Mouse (Mus musculus): ENCODE measurements around the gene D330020A13Rik.
"Not testable (repeated sequence)": the region's sequence is repeated elsewhere in the genome, so short reads cannot be mapped to it uniquely, and the experiment has no call there.

D330020A13Rik gene

DNA sequence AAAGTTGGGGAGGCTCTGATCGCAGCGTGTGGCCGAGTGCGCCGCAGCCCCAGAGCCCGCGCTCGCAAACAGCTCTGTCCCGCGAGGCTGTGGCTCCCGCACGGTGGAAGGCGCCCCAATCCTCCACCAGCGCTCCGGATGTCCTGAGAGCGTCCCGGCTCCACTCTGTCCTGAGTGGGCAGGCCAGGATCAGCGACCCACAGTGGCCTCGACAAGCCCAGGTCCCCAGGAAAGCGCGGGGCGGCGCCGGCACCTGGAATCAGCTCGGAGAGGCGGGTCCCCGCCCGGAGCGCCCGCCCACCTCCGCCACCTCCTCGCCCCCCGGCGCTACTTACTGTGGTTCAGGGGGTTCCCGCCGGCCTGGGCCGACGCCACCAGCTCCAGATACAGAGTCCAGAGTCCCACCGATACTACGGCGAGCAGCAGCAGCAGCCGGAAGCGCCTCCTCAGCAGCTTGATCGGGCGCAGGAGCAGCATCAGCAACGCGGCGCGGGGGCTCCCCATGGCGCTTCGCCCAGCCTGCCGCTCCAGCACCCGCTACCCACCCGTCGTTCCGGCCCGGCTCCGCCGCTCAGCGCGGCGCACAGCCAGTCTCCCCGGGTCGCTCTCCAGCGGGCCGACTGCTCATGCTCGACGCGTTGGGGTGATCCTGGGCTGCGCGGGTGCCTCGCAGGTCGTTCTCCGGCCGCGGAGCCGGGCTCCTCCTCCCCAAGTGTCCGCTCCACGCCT lies at the start of gene D330020A13Rik, which contains the start of gene B4galnt3:
Gene D330020A13Rik, plus strand, starts transcription at position 309 of the 729 bp plus-strand sequence.
Gene B4galnt3, minus strand, starts transcription at position 504 of the 729 bp plus-strand sequence.
- peak; percentile 52 for DNase-seq (ENCODE audit: low spot score)

DNA sequence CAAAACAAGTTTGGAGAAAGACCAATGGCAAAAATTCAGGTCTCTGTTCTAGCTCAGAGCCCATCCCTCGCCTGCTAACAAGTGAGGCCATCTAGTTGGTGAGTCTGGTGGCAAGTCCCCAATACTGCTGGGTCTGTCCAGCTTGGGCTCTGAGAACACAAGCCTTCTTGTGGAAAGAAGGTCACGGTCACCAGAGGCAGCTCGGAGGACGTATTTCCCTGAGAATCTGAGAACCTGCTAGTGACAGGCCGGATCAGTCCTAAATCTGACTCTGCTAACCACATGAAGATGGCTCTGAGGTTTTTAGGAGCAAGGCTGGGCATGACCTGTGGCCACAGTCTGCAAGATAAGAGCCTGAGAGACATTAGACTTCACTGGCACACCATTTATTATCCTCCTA lies 47.5 kb upstream of the D330020A13Rik start:
- no peak for DNase-seq (ENCODE audit: low spot score)

DNA sequence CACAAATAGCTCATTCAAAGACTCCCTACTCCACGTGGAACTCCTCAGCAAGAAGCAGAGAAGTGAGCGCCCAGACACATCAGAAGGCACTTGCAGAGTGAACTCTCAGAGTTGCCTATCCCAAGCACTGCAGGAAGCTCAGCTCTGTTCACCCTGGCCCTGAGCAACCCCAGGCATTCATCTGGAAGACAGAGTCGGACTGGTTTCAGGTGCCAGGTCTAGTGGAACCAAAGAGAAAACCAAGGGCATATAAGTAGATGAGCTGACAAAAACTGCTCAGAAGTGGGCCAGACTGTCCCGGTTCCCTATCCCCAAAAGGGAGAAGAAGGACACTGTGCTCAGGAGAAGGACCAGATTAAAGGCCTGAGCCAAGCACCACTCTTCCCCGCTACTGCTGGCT lies 44.3 kb upstream of the D330020A13Rik start:
- DNase-seq (ENCODE audit: low spot score), result no peak

DNA sequence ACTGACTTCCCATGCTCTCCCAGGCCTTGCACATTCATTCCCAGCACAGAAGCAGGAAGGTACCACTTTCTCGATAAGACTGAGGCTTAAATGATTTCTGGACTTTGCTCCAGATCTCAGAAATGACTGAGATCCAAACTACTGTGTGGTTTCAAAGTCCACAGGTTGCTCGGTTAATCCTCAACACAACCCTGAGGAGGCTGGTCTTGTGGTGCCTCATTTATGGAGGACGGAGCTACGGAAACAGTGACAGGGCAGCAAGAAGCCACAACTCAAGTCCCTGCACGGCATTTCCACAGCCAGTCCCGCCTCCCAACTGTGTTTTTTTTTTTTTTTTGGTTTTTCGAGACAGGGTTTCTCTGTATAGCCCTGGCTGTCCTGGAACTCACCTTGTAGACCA lies 43.2 kb upstream of the D330020A13Rik start:
- DNase-seq (ENCODE audit: low spot score), result no peak

DNA sequence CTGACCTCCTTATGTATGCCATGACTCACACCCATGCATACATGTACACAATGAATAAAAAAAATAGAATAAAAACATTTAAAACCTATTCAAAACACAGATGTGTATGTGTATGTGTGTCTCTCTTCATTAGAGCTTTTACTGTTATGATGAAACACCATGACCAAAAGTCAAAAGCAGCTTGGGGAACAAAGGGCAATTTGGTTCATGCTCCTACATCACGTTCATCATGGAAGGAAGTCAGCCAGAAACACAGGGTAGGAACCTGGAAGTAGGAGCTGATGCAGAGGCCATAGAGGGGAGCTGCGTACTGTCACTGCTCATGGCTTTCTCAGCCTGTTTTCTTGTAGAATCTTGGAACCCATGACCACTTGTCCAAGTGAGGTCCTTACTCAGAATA lies 41.4 kb upstream of the D330020A13Rik start:
- no peak for DNase-seq (ENCODE audit: low spot score)

DNA sequence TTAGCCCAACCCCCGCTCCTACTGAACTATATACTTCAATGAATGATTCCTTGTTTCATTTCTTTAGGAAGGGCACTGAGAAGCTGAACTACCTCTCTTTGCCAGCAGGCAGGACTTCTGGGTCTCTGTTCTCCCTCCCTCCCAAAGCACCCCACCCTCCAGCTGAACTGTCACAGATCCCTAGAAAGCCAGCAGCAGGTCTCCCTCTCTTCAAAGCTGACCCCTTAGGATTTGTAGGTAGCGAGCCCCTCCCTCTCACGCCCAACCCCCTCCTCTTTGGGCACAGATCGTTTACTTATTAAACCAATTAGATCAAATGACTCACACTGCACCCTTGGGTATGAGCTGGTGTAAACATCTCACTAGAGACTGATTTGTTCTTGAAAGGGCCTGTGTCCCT lies 39.5 kb upstream of the D330020A13Rik start:
- no peak for DNase-seq (ENCODE audit: low spot score)

DNA sequence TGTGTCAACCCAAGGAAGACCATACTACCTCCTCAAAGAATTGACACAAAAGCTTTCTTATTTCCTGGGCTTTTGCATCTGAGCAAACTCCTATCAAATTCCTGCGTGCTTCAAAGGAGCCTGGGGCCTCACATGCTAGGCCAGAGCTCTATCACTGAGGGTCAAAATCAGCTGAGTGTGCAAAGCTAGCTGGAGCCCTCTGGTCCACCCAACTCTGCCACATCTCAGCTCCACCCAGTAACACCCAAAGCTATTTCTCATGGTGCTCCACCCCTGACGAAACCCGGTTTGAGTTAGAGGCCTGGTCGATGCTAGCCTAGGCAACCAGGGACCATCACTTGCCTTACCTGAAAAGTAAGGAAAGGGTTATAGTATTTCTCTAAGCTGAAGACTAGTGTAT lies 39.0 kb upstream of the D330020A13Rik start:
- DNase-seq (ENCODE audit: low spot score), result no peak

DNA sequence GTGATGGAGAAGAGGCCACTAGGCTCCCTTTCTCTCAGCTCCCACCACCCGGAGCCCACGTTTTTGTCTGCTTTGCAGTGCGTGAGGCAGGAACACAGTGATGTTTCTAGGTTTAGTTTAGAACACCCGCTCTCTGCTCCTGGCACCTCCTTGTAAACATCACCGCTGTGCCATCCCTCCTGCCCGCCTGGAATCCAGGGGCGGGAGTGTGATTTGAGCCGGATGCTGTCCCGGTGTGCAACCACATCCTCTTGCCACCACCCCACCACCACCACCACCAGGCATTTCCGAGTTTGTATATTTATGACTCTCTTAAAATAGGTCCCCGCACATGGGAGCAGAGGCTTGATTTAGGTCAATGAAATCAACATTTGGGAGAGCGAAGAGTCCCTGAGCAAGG lies 38.5 kb upstream of the D330020A13Rik start:
- no peak for DNase-seq (ENCODE audit: low spot score)

DNA sequence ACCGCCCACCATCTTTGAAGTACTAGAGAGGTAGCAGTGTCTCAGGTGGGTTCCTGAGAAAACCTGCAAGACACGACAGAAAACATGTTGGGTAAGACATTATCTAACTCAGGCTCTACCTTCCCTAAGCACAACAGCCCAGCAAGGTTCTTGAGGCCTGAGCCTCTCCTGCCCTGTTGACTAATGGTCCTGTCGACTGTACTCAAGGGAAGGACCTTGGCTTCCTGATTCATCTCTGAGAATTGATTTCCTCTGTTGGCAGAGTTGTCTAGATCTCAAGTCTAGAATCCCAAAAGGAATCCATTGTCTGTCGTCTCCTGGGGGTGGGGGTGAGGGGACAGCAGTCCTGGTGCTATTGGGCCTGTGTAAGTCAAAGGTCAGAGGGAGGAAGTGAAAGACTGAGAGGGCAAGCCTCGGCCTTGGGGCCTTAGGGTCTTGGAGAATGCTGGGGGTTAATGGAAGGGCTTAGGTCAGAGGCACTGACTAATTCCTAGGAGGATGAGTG lies 37.7 kb upstream of the D330020A13Rik start:
- DNase-seq (ENCODE audit: low spot score), result no peak

DNA sequence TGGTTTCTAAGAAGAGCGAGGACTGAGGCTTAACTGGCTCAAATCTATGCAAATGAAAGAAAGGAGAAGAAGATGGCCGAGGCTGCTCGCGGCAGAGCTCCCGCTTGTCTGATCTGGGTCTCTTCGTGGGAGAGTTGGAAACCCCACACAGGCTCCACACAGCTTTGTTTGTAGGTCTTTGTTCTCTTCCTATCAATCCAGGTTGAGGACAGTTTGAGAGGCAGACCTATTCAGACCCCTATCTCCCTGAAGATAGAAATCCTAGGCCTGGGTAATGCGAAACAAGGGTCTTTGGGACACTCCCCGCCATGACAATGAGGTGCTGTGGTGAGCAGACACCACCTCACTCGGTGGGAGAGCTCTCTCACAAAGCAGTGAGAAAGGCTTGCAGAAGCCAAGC lies 34.7 kb upstream of the D330020A13Rik start:
- DNase-seq (ENCODE audit: low spot score), result no peak

DNA sequence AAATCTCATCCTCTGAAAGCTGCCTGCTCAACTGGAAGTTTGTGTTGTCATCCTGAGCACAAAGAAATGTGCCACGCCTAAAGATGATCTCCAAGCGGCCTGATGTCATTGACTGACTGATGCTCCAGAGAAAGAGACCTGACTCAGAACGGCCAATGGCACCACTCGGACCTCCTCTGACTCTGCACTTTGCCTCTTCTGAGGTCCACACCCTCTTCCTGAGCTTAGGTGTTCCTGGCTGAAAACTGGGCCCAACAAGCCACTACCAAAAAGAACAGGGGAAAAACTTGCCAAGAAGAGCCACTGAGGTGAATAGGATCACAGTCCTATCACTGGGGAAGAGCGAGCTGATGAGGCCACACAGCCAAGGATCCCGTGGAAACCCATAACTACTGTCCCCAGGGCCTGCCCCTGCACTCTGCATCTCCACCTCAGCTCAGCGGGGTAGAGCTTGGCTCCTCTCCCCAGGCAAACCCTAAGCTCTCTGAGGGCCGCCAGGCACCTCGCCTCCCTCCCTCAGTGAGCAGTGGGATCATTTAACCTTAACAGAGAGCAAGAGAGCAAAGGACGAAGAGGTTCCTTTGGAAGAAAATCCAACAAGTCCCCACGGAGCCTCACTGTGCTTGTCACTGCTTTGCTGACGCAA lies 31.2 kb upstream of the D330020A13Rik start:
- no peak for DNase-seq (ENCODE audit: low spot score)

DNA sequence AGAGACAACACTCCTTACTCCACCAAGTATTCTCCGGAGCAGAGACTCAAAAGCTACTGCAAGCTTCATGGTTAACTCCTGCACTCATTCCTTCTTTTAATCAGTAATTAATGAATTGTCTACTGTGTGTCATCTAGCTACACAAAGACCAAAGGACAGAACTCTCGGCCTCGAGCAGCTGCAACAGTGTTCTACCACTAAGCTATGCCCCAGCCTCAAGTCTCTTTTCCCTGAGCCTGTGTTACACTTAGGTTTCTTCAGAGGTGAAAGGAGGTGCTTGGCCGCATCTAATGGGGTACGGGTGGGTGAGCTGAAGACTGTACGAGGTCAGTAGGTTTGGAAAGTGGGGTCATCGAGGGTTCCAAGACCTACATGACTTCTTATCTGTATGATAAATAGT lies 30.6 kb upstream of the D330020A13Rik start:
- DNase-seq (ENCODE audit: low spot score), result no peak

DNA sequence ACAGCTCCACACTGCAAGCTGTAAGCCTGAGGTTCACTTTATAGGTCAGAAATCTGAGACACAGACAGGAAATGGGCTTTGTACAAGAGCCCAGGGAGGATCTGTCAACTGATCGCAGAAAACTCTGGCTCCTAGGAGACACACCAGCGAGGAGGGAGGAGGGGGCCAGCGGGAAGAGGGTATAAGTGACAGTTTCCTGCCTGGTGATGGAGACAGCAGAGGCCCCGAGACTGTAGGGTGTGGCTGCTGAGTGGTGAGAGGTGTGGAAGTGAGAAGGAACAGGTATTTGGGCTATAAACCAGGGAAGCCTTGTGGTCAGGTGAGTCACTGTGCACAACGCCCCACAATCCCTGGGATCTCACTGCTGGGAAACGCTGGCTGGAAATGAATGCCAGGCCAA lies 30.0 kb upstream of the D330020A13Rik start:
- peak; percentile 39 for DNase-seq (ENCODE audit: low spot score)

DNA sequence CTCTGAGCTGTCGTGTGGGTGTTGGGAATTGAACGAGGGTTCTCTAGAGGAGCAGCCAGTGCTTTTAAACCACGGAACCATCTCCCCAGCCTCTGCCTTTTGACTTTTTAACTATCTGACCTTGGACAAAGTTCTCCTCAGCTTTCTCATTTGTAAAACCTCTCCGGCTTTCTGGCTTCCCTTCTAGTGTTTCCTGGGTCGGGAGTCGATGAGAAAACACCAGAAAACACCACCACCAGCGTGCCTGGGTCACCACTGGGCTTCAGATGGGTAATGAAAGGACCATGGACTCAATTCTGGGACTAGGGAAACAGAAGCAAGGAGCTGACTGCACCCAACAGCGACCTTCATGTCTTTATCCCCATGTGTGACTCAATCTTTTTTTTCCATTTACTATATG lies 20.0 kb upstream of the D330020A13Rik start:
- DNase-seq (ENCODE audit: low spot score), result no peak

DNA sequence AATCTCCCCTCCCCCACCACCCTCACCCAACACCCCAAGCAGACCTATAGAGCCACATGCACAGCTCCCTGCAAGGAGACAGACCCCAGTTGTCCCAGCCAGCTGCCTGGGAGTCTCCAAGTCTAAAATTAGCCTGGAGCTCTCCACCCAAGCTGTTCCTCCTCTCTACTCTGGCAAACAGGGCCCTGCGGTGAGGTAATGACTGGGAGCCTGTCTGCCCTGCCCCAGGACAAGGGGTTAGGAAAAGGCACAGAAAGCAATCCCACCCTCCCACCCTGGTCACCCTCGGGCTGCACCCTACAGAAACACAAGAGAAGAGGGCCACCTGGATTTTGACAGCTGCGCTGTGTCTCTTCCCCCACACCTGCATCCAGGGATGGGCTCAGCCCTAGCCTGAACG lies 19.3 kb upstream of the D330020A13Rik start:
- DNase-seq (ENCODE audit: low spot score), result no peak

DNA sequence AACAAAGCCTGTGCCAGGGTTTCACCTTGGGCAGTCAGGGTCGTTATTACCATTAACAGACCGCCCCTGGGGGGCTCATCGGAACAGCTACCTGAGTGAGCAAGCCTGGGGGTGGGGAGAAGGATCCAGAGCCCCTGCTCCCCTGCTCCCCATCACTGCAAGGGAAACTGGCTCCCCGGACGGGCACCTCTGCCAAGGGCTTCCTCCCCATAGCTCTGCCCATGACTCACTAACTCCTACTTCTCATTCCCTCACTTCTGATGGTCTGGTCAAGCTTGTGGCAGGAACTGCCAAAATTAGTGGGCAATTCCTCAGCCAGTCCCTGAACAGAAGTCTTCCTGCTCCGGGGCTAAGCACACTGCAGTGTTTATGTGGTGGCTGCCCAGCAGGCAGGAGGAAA lies 18.9 kb upstream of the D330020A13Rik start:
- no peak for DNase-seq (ENCODE audit: low spot score)

DNA sequence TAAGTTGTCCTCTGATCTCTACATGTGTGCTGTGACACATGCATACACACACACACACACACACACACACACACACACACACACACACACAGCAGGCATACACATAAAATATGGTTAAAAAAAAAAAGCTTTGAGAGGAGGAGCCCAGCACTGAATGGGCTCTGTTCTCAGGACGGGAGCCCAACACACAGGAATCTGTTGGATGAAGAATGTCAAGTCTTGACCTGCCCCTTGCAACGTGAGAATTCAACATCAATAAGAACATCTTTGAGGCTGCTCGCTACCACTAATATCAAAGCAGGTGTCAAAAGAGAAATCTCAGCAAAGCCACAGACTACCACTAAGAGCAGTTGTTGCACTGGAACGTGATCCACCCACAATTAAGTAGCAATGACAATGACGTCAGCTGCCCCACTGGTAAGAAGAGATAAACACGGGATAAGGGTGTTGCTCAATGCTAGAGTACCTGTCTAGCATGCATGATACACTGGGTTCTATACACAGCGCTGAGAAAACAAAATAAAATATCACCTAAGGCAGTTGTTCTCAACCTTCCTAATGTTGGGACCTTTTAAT lies 17.2 kb upstream of the D330020A13Rik start:
- no peak for DNase-seq (ENCODE audit: low spot score)

DNA sequence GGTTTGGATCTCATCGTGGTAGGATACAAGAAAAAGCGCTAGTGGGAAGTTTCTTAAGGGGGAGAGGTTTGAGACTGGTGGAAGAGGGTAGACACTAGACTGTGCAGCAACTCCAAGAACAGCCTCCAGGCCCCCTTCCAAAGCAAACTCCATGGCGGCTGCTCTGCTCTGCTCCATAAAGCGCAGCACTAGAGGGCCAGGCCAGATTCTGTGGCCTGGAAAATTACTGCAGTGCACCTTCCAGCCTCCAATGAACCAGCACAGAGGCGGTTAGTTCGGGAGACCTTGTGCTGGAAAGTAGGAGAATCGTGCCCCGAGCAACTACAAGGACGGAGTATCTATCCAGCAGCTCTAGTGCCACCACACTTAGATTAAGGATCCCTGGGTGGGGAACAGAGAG lies 6.9 kb upstream of the D330020A13Rik start:
- no peak for DNase-seq (ENCODE audit: low spot score)

DNA sequence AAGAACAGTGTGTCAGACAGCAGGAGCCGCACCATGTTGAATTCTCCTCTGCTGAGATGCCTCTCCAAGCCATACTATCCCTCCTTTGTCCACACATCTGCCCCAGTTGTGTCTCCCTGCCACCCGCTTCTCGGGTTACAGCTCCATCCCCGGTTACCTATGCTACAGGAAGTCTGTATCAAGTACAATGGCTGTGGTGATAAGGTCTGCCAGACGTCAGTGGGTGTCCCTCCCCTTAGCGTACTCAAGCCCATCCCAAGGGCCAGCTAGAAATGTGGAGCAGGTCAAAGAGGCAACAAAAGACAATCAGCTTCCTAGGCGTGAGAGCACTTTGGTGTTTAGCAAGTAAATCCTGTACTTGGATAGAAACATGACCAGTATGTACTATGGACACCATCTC lies 5.6 kb upstream of the D330020A13Rik start:
- DNase-seq (ENCODE audit: low spot score), result no peak

DNA sequence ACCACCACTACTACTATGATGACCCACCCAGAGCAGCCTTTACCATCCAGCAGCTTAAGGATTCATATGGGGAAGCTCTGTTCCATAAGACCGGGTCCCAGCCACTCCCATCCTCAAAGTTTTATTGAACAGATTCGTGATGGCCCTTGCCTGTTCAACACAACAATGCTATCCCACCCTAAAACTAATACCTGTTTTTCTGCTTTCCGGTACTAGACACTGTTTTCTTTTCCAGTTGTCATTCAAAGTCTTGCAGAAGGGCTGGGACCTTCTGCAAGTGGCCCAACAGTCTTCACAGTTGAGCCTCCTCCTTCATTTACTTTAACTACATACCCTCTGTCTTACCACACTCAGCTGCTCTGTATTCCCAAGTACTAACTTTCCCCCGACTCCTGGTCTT lies 4.7 kb upstream of the D330020A13Rik start:
- DNase-seq (ENCODE audit: low spot score), result no peak

DNA sequence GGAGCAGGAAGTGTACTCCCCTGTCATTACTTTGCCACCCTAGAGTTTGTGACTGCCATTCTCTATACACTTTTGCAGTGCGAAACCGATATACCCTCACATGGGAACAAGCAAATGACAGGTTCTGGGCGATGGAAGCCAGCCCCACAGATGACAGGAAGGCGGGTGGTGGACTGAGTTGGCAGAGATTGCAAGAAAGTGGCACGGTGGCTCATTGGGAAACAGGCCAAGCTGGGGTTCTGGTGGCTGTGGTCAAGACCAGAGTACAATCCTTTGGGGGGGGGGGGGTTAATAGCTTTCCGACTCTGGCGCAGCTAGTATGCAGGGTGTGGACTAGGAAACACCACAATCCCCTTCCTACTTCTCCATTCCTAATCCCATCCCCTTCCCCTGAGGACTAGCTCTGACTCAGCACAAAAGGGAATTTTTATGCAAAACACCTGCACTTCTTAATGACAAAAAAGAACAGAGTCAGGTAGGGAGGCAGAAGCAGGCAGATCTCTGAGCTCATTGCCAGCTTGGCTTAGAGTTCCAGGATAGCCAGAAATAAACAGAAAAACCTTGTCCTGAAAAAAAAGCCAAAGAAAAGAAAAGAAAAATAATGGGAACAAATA lies 2.7 kb upstream of the D330020A13Rik start:
- DNase-seq (ENCODE audit: low spot score), result no peak

DNA sequence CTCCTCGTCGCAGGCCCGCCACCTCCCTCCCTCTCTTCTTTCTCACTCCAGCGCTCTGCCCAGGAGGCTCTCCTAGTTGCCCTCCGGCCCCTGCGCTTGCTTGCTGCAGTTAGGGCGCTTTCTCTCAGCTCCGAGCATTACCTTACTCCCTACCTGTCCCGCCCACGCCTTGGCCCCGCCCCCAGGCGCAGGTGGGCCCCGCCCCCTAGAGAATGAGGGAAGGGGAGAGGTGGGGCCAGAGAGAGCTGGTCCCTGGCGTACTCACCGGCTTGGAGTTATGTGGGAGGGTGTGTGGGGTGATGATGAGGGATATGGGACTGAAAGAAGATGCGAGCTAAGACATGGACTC lies 595 bp downstream of the D330020A13Rik start:
- peak; percentile 48 for DNase-seq (ENCODE audit: low spot score)

DNA sequence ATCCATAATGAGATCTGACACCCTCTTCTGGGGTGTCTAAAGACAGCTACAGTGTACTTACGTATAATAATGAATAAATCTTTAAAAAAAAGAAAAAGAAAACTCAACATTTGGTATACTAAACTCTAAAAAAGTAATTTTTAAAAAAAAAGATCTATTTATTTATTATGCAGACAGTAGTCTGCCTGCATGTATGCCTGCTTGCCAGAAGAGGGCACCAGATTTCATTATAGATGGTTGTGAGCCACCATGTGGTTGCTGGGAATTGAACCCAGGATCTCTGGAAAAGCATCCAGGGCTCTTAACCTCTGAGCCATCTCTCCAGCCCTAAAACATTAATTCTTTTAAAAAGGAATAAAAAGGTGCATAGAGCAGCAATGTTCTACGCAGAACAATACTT lies 2.4 kb downstream of the D330020A13Rik start:
- DNase-seq (ENCODE audit: low spot score), result not testable (repeated sequence)
